Mouse (Mus musculus) CH12F3 (cell line): Measurements from ENCODE around the gene Olfr884.

Experiments
- in situ Hi-C: fragments of 300-500 bp; cut with MboI; formaldehyde crosslinking; loops from 2 replicates; pipeline ENCODE4 v1.14.3; 2020; ENCODE audit warnings: low sequenced_read_pairs

Olfr884 gene

GRCm38 (mm10) chr9:38046255-38046654 lies at the start of gene Olfr884:
Olfr884 (plus strand) TSS chr9:38046555.
- in situ Hi-C loops, result no loop called here

DNA sequence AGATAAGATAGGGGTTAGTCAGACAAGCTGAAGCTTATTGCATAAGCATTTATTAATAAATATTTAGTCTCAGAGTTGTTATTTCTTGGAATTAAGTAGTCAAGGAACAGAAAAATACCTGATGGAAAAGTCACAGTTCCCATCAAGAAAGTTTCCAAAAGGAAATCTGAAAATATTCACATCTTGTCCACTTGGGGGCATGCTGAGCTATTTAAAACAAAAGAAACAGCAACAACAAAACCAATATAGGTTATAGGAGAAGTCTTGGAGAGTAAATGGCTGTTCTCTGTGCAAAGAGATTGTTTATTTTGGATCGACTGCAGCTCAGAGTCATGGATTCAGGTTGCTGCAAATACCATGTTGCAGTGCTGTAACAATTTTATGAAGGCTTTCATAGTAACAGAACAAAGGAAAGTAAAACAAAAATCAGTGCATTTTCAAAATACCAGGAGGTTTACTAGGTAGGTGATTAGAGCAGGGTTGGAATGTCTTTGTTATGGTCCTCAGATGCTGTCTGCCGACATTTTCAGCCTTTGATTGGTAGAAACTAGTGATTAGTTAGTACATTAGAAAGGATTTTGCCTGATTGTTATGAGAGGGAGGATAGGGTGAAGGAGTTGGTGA lies 47.7 kb upstream of the Olfr884 start:
- in situ Hi-C loops, result no loop called here

- in situ Hi-C loops, result no loop called here
Measured at GRCm38 (mm10) chr9:38000021-38000420, 46.3 kb upstream of the Olfr884 start.

DNA sequence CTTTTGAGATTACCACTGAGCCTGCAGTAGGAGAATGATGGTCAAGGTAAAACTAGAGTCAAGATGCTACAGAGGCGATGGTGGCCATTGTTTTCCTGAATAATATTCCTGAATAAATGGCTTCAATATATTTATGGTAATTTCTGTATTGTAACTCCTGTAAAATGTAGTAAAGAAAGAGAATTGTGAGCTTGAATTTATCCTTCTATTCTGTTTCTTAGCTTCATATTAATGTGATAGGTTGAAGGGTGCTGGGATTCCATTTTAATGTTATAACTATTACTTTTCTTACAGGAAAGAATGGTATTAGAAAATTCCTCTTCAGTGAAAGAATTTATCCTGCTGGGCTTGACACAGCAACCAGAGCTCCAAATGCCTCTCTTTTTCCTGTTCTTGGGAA lies 20.8 kb upstream of the Olfr884 start, which contains the start of gene Olfr883:
Olfr883 (plus strand) TSS at position 301 of the 400 bp plus-strand sequence.
- in situ Hi-C loops, result no loop called here

DNA sequence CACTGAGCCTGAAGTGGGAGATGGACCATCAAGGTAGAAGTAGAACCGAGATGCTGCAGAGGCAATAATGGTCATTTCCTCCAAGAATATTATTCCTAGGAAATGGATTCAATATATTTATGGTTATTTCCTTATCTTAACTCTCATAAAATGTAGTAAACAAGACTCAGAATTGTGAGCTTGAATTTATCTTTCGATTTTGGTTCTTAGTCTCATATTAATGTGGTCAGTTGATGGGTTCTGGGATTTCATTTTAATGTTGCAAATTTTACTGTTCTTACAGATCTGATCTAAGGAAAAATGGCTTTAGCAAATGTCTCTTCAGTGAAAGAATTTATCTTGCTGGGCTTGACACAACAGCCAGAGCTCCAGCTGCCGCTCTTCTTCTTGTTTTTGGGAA lies 14.7 kb downstream of the Olfr884 start, which contains the start of gene Olfr885:
Olfr885 (plus strand) TSS at position 301 of the 400 bp plus-strand sequence.
- in situ Hi-C loops, result no loop called here

GRCm38 (mm10) chr9:38083772-38084171 lies 37.4 kb downstream of the Olfr884 start, which contains the start of gene Olfr887:
Olfr887 (plus strand) TSS chr9:38084072.
- in situ Hi-C loops, result no loop called here
